Mouse (Mus musculus): ENCODE data around the gene Angptl8.
A peak's percentile ranks its signal among the peaks of the same experiment; 100 is the strongest.
"Not testable (repeated sequence)": the region's sequence is repeated elsewhere in the genome, so short reads cannot be mapped to it uniquely, and the experiment has no call there.

Angptl8 gene

DNA sequence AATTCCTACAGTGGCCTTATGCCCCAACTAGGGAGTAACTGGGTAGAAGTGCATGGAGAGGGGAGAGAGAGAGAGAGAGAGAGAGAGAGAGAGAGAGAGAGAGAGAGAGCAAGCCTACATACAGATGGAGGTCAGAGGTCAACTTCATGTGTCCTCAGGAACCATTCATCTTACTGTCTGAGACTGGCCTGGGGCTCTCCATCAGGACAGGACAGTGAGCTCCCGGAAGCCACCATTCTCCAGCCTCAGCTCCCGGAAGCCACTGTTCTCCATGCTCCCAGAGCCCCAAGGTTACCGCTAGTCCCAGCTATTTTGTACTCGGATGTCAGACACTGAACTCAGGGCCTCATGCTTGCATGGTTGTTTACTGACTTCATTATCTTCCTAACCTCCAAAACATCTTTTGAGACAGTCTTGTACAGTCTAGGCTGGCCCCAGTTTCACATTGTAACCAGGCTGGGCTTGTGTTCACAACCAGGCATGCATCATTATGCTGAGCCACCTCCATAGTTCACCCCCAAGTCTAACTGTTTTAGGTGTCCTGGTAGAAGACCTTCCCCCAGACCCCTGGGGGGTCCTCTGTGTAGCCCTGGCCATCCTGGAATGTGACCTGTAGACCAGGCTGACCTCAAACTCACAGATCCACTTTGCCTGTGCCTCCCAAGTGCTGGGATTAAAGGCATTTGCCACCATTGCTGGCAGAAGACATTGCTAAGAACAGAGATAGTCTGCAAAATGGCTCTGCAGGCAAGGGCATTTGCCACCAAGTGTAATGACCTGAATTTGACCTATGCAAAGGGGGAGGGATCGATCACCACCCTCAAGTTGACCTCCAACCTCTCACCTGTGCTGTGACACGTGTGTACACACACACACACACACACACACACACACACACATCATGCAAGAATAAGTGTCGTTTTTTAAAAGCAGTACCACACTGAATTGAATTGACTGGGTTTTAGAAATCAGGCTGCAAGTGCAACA, 14.7 kb downstream of the Angptl8 start:
- DNase-seq (ENCODE audit: low spot score), result no peak

DNA sequence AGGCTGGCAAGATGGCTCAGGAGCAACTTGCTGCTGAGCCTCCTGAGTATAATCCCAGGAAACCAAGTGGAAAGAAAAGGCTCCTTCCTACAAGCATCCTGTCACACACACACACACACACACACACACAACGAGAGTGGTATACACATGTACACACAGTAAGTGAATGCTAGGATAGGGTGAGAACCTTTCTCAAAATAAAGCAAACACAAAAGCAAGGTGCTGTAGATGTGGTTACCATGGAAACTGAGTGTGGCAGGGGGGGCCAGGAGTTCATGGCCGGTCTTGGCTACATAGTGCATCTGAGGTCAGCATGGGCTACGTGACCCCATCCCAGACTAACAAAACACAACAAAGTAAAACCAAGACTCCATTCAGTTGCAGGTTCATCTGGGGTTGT, 15.8 kb downstream of the Angptl8 start:
- DNase-seq (ENCODE audit: low spot score), result no peak

DNA sequence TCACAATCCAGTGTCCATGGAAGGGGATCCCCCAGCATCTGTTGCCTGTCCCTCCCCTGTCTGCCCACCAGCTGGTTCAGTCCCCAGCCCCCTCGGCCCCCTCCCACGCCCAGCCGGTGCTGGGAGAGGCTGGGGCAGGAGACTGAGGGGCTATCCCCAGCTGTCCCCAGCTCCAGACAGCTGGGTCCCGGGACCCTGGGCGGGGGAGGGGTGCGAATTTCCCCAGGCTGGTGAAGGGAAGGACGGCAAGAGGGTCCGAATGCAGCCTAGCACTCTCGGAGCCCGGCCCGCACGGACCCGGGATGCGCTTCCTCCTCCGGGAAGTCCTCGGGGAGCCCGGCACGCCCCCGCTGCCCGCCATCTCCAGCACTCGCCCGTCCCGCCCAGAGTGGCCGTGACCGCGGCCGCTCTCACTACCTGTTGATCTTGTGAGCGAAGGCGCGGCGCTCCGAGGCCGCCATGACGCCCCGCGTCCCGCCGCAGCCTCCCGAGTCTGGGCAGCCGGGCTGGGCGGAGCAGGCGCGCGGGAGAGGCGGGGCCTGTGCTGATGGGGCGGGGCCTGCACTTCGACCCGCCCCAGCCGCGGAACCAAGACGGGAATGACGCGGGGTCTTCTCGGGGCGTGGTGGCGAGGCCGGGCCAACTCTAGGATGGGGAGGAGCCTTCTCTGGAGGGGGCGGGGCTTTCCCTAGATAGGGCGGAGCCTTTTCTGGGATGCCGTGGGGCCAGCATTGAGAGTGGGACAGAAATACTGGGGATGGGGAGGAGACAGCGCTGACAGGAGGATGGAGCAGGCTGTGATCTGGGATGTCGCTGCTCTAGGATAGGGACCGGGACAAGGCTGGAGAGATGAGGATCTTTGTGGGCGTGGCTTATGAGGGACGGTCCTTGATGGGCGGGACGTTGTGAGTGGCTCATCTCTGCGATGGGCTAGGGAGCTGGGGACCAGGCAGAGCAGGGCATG, 17.1 kb downstream of the Angptl8 start, which contains the start of gene Dock6:
Gene Dock6 (minus strand): TSS at position 508 of the 964 bp plus-strand sequence.
- DNase-seq (ENCODE audit: low spot score), result peak; percentile 89

DNA sequence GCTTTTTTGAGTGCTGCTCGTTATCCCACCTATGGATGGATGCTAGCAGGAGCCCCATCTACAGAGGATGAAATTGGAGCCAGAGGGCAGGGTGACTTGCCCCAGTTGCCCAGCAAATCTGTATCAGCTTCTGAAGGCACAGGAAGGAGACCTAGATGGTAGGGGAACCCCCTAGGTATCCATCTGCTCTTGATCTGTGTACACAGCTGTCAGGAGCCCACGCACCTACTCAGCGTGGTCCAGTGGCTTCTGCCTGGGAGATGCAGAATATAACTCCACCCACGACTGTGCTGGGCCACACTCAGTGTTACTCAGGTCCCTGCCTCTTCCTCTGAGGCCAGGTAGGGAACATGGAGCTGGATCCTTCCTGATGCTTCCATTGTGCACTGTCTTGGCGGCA, 18.7 kb downstream of the Angptl8 start:
- DNase-seq (ENCODE audit: low spot score), result no peak

DNA sequence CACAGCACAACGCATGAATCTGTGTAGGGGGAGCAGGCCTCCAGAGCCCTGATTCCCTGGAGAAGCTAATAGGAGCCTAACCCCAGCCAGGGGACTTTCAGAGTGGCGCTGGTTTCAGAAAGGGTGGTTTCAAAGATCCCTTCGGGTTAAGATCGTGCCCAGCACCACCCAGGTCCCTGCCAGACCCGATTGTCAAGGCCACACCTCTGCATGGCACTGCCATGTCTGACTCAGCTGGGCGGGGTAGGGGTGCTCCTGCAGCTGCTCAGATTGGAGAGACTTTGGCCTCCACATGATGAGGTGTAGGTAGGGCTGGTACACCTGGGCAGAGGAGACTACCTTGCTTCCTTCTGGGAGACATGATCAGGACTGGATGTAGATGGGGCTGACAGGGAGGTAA, 19.6 kb downstream of the Angptl8 start:
- no peak for DNase-seq (ENCODE audit: low spot score)

DNA sequence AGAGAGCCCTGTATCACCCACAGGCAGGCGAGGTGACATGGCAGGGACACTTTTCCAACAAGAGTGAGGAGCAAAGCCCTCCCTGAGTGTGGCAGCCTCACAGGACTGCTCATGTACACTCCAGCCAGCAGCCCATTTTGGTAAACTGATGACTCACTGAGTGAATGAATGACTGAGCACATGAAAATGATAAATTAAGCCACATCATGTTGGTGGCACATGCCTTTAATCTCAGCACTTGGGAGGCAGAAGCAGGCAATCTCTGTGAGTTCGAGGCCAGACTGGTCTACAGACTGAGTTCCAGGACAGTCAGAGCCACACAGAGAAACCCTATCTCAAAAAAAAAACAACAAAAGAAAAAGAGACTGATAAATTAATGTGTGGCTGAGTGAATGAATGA, 22.2 kb downstream of the Angptl8 start:
- DNase-seq (ENCODE audit: low spot score), result no peak

DNA sequence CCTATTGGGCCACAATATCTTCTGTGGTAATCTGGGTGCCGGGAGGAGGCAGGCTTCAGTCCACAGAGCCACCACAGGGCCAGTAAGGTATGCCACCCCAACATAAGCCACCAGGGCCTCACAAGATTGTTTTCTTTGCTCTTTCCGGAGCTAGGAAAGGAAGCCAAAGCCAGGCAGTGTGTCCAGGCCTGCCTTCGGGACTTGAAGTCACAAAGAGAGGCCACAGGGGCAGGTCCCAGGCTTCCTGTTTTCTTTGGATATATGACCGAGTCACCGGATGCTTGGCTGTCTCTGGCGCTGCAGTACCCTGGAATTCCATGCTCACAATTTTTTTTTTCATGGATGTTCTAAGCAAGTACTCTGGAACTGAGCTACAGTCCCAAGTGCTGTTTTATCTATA, 22.8 kb downstream of the Angptl8 start:
- peak; percentile 84 for DNase-seq (ENCODE audit: low spot score)

DNA sequence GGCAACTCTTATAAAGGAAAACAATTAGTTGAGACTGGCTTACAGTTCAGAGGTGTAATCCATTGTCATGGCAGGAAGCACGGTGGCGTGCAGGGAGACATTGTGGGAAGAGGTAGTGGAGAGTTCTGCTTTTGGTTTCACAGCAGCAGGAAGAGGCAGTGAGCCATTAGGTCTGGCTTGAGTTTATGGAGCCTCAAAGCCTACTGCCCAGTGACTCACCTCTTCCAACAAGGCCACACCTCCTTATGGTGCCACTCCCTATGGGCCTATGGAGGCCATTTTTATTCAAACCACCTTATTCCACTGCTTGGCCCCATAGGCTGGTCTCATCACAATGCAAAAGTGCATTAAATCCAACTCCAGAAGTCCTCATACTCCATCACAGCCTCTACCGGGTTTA, 24.3 kb downstream of the Angptl8 start:
- DNase-seq (ENCODE audit: low spot score), result no peak

DNA sequence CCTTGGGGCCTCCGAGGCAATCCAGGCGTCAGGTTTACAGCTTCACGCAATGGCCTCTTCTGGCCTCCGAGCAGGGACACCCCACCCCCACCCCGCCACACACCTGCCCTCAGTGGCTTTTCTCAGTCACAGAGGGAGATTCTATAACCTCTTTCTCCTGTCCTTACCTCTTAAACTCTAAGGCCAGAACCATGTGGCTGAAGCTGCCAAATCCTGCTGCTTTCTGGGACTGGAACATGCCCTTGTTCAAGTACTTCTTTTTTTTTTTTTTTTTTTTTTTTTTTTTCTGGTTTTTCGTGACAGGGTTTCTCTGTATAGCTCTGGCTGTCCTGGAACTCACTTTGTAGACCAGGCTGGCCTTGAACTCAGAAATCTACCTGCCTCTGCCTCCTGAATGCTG, 25.0 kb downstream of the Angptl8 start:
- DNase-seq (ENCODE audit: low spot score), result not testable (repeated sequence)

DNA sequence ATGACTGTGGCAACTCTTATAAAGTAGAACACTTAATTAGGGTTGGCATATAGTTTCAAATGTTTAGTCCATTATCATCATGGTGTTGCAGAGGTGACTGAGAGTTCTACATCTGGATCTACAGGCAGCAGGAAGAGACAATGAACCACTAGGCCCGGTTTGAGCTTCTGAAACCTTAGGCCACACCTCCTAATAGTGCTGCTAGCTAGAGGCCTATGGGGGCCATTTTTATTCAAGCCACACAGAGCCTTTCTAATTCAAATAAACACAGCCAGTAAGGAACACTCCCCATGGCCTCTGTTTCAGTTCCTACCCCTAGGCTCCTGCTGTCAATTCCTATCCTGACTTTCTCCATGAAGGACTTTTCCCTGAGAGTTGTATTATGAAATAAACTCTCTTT, 26.9 kb downstream of the Angptl8 start:
- DNase-seq (ENCODE audit: low spot score), result no peak

DNA sequence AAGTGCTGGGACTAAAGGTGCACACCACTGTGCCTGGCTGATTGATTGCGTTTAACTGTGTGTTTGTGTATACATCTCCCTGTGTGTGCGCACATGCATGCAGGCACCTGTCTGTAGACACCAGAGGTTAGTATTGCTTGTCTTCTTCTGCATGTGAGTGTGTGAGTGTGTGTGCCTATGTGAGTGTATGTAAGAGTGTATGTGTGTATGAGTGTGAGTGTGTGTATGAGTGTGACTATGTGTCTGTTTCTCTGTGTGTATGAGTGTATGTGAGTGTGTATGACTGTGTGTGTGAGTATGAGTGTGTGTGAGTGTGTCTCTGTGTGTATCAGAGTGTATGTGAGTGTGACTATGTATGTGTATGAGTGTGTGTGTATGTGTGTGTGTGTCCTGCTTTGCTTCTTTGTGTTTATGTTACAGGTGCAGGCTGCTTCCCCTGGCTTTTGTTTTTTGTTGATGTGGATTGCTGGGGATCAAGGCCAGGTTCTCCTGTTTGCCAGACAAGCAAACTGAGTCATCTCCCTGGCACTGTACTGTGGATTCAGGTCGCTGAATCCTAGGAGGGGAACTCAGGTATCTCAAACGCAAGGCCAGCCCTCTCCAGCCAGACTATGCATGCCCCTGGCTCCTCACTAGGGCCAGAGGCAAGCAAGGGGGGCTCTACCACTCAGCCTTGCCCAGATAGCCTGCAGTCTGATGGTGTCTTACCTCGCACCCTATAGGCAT, 30.5 kb downstream of the Angptl8 start:
- DNase-seq (ENCODE audit: low spot score), result no peak

DNA sequence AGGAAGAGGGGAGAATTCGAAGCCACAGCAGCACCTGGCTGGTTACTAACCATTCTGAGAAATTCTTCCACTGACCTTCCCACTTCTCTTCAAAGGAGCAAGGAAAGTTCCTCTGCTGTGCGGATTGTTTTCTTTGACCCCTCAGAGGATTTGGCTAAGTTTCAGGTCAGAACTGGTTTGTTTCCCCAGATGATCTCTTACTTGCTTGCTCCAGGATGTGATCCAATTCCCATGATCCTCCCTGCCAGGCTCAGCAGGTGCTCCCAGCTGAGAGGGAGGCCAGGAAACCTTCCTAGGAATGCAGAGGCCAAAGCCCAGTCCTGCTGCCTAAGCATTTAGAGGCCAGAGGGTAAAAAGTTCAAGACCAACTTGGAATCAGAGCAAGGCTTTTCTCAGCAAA, 31.3 kb downstream of the Angptl8 start:
- DNase-seq (ENCODE audit: low spot score), result peak; percentile 39

DNA sequence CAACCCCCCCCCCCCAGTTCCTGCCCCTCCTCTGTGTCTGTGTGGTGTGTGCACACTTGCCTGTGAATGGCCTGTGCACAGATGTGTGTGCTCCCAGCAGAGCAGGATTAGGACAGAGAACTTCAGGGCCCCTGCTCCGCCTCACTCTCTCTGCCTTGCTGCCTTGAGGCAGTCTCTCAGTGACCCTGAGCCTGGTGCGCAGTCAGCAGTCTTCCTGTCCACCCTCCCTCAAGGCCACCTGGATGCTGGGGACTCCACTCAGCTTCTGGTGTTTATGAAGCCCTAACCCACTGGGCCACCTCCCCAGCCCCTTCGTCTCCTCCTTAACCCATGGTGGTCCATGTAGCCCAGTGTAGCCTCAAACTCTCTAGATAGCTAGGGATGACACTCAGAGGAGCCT, 32.4 kb downstream of the Angptl8 start:
- DNase-seq (ENCODE audit: low spot score), result no peak

DNA sequence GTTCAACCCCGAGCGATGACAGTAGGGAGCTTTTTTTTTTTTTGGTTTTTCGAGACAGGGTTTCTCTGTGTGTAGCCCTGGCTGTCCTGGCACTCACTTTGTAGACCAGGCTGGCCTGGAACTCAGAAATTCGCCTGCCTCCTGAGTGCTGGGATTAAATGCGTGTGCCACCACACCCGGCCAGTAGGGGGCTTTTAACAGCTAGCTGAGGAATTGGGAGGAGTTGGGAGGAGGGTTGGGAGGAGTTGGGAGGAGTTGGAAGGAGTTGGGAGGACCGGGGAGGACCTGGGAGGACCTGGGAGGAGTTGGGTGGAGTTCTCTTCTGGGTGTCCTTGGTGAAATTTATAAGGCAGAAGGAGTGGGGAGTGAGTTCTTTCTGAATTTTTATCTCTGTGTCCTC, 34.0 kb downstream of the Angptl8 start:
- DNase-seq (ENCODE audit: low spot score), result peak; percentile 70

DNA sequence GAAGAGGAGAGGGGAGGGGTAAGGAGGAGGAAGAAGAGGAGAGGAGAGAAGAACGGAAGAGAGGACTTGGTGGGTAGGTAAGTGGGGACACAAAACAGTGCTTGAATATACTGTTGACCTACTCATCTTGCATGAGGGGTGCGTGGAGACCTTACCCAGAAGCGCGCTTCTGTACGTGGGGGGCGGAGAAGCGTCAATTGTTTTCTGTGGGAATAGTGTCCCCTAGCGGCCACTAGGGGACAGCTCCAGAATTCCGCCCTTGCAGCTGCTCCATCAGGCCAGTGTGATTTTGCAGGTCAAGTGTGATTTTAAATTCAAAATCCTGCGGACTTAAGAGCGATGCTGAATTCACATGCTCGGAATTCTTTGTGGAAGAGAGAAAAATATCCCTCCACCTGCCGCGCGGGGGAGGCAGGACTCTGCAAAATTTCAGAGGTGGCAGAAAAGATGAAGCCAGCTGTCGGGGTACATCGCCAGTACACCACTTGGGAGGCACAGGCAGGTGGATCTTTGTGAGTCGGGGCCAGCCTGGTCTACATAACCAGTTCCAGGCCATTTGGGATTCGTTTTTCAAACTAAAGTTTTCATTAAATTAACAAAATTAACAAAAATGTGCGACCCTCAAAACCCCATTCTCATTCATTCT, 35.7 kb downstream of the Angptl8 start:
- peak; percentile 56 for DNase-seq (ENCODE audit: low spot score)

DNA sequence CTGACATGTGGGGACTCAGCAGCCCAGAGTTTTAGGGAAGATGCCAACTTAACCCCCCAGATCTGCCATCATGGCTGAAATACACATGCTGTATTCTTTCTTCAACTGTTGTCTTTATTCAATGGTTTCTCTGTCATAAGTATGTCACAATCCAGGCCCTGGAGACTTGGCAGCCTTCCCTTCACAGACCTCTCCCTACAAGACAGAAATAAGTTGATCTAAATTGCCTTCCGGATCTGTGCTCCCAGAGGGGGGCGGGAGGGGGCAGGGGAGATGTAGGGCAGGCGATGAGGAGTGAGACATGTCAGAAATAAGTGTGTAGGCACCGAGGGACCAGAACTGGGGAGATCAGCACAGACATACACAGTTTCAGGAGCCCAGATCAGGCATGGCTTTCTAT, 36.9 kb downstream of the Angptl8 start:
- no peak for DNase-seq (ENCODE audit: low spot score)

DNA sequence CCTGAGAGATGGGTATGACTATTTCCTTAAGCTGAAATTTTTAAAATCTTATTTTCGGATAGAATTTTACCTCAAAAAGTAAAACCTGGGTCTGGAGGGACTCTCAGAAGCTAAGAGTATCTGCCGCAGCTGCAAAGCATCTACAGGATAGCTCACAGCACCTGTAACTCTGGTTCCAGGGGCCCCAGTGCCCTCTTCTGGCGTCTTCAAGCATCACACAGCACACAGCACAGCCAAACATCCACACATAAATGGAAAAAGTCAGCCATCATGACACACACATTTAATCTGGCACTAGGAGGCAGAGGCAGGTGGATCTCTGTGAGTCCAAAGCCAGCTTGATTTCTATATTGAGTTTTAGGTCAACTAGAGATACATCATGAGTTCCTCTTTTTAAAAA, 41.3 kb downstream of the Angptl8 start:
- DNase-seq (ENCODE audit: low spot score), result no peak

Measured in lung, postnatal 25 days (tissue).